Comparison of ENCODE assay signal across 23 mouse cellular contexts in the genomic region with DNA sequence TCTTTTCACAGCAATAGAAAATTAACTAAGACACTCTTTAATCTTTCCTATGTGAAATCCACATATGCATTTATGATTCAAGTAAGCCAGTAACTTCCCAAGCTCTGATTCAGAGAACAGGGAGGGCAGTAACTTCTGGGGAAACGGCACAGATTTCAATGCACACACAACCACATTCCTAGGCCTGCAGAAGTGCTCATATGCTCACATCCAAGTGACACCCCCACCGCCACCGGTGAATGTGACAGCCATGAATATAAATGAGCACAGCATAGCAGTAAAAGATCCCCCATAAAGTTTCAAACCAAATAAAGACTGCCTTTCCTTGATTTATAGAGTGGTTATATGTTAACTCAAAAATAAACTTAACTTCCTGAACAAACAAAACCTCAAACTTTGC.
"Had no signal": no experiment of that assay in that cellular context is flagged by ENCODE, and none has a peak within 500 bp of the region (broad histone marks: within the 10 kb centered on the region; RNA-seq: fewer than 3 reads in every experiment).

No protein-coding gene starts in this region.

- H3K36me3 ChIP-seq: heart, embryonic 10.5 days; heart, embryonic 12.5 days; hindbrain, embryonic 13.5 days; hindbrain, embryonic 15.5 days; limb, embryonic 10.5 days; limb, embryonic 12.5 days; liver, embryonic 13.5 days; liver, embryonic 15.5 days had no signal

- H3K4me1 ChIP-seq: heart, embryonic 10.5 days; hindbrain, embryonic 13.5 days; hindbrain, embryonic 15.5 days; limb, embryonic 10.5 days; limb, embryonic 12.5 days; liver, embryonic 13.5 days; liver, embryonic 15.5 days had no signal

- H3K4me2 ChIP-seq: heart, embryonic 12.5 days; hindbrain, embryonic 13.5 days; hindbrain, embryonic 15.5 days; limb, embryonic 12.5 days; liver, embryonic 11.5 days; liver, embryonic 13.5 days; liver, embryonic 15.5 days had no signal

- H3K27me3 ChIP-seq: heart, embryonic 12.5 days; hindbrain, embryonic 13.5 days; hindbrain, embryonic 15.5 days; limb, embryonic 12.5 days; liver, embryonic 13.5 days; liver, embryonic 15.5 days had no signal

- H3K27ac ChIP-seq: gastrocnemius, adult 2 months; heart, embryonic 10.5 days; hindbrain, embryonic 13.5 days; hindbrain, embryonic 15.5 days; hindbrain, postnatal 0 days; limb, embryonic 10.5 days; limb, embryonic 12.5 days; liver, embryonic 13.5 days; liver, embryonic 15.5 days had no signal

- H3K9ac ChIP-seq: heart, embryonic 12.5 days; hindbrain, embryonic 13.5 days; hindbrain, embryonic 15.5 days; limb, embryonic 12.5 days; liver, embryonic 13.5 days; liver, embryonic 15.5 days had no signal

- H3K9me3 ChIP-seq: heart, embryonic 10.5 days; heart, embryonic 12.5 days; hindbrain, embryonic 13.5 days; hindbrain, embryonic 15.5 days; limb, embryonic 10.5 days; limb, embryonic 12.5 days; liver, embryonic 13.5 days; liver, embryonic 15.5 days had no signal

- DNase-seq: gastrocnemius, adult 2 months; gastrocnemius, postnatal 10 days; gastrocnemius, postnatal 25 days; heart, adult 18-20 months; heart, postnatal 10 days; kidney, adult 11 months; kidney, adult 8-10 months; kidney, postnatal 14 days; kidney, postnatal 36 days; liver; liver, embryonic 13.5 days had no signal

- ATAC-seq: hindbrain, postnatal 0 days; intestine, embryonic 16.5 days had no signal

- H3K4me3 ChIP-seq: gastrocnemius, adult 2 months; heart, embryonic 10.5 days; heart, embryonic 12.5 days; hindbrain, embryonic 13.5 days; hindbrain, embryonic 15.5 days; layer of hippocampus, adult 2 months; left cerebral cortex, adult 2 months; limb, embryonic 10.5 days; limb, embryonic 12.5 days; liver, embryonic 13.5 days; liver, embryonic 15.5 days had no signal
